Mouse (Mus musculus): ENCODE measurements around the gene Pcsk6.

DNA sequence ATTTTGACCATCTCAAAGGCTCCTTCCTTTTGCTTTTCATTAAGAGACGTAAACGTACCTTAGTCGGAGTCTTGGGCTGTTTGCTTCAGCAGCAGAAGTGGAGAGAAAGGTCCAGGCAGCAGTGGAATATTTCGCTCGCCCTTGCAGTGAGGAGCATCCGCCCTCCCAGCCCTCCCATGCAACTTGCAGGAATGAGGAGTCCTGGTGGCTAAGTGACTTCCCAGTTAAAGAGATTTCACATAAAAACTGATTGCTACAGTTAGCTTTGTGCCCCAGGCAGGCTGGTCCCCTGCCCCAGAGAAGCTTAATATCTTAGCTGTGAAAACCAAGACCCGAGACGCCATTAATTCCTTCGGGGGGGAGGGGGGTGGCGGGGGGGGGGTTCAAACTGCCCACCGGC, 116.4 kb downstream of the Pcsk6 start:
- no peak for TF ChIP-seq HCFC1 (IDR thresholded peaks at IDR 0.05; ENCODE audit: borderline replicate concordance, insufficient read depth, low read length)
- TF ChIP-seq ZC3H11A (IDR thresholded peaks at IDR 0.05; ENCODE audit: borderline replicate concordance, low read depth, low read length): no peak

Data from ES-E14 (cell line).